Mouse (Mus musculus) thymus, adult 18-20 months (tissue): ENCODE data around the gene Pif1.

Experiments used
- DNase-seq, 2 experiments: peaks; one replicate each; pipeline ENCODE4 v3.0.0; 2022; ENCODE audit warnings: mixed read lengths in 2 of 2

Pif1 gene

DNA sequence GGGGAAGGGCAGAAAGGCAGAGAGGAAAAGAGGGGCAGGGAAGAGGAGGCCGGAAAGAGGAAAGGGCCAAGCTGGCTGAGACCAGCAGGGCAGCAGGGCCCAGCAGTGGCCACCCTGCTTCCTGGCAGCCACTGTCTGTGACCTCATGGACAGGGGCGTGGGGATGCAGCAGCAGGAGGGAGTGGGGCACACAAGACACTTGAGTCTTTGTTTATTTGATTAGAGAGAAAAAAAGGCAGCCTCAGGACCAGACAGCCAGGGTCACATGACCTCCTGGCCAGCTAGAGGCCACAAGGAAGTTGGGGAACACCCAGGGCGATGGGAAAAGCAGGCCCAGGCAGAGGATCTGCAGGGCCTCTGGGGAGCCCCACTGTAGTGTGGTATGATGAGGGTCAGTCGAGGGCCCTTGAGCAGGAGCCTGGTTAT lies 24.9 kb upstream of the Pif1 start:
- no peak for DNase-seq

DNA sequence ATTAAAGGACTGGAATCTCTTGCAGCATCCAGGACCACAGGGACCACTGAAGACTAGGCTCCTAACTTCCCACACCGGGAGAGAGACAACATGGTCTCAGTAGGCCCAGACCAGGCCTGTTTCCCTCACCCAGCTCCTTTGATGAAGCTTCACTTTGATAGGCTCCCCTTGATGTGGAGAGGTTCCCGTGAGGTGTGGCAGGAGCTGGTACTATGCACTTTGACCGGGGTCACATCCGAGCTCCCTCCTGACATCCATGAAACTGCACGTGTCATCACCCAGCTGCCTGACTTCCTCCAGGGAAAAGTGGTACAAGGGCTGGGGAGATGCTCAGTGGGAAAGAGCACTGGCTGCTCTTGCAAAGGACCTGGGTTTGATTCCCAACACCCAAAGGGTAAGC lies 23.9 kb upstream of the Pif1 start:
- DNase-seq, result no peak

GRCm38 (mm10) chr9:65564698-65565097 lies 22.3 kb upstream of the Pif1 start:
- no peak for DNase-seq

DNA sequence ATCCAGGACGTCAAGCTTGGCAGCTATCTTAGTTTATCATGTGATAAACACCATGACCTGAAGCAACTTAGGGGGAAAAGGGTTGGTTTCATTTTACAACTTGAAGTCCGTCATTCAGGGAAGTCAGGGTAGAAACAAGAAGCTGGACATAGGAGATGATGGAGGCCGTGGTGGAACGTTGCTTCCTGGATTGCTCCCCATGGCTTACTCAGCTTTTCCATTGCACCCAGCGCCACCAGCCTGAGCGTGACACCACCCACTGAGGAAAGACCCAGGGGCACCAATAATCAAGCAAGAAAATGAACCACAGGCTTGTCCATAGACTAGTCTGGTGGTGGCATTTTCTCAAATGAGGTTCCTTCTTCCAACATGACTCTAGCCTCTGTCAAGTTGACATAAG lies 18.2 kb upstream of the Pif1 start:
- DNase-seq, result no peak

GRCm38 (mm10) chr9:65569491-65569971 lies 17.4 kb upstream of the Pif1 start:
- DNase-seq, result no peak

DNA sequence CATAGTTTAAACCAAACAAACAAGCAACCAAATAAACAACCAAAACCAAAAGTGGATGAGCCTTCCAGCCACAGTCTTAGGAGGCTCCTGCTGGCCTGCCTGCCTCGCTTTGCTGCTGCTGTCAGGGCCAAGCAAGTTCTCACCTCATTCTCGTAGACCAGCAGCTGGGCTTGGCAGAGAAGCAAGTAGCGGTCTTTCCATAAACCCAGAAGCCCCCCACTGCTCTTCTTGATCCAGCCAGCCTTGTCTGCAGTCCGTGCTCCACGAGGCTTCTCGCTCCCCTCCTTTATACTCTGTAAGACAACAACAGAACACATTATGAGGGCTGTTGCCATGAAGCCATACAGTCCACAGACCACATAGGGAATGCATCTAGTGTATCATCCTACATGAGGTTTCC lies 14.1 kb upstream of the Pif1 start:
- no peak for DNase-seq

- DNase-seq, result no peak
These were observed 12.2 kb upstream of the Pif1 start for GRCm38 (mm10) chr9:65574513-65575392.

DNA sequence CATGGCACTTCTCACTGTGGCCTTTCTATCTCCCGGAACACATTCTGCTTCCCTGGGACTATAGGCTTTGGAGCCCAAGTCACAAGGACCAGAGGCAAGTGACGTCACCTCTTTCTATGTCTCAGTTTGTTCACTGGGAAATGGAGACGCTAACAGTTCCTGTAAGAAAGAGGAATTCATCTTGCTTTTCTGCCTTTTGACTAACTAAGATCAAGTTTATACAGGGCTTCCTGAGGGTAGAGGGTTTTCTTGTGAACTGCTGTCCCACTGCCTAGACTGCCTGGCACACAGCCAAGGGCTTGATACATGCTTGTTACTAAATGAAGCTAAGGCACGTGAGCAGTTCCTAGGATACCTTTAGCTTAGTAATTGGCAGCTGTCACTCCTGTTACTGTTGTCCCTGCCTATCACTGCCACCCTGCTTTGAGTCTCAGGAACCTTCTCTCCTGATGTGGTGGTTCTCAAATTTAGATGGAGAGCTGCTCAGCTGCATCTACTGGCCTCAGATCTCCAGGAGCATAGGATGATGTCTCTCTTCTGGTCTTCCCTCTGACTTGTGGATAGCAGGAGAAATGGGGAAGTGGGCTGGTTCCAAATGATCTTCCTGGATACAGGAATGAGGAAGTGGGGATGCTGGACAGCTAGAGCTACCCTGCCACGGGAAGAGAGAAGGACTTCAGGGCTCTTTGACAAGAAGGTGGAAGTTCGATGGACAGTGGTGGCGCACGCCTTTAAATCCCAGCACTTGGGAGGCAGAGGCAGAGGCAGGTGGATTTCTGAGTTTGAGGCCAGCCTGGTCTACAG lies 11.4 kb upstream of the Pif1 start:
- no peak for DNase-seq

DNA sequence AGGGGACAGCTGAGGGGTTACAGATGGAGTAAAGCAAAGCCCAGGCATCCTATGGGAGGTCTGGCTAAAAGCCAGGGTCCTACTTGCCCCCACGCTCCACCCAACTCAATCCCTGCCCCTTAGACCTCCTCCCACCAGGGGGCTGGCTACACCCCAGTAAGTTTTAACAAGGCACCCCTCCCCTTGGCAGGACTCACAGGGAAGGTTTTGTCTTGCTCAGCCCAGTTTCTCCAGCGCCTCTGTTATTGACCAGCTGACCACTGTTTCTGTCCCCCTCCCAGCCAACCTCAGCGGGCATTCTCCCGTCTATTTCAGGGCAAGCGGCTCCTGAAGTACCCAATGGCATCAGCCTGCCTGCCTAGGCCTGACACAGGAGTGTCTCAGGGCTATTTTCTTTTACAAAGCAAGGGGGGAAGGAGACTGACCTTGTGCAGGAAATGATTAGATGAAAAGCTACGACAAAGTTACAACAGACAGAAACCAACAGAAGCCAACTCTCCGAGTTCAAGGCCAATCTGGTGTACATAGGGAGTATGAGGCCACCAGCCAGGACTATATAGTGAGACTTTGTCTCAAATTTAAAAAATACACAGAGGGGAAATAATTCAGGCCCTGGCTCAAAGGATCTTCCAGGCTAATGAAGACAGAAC lies 10.0 kb upstream of the Pif1 start:
- DNase-seq, result no peak

- no peak for DNase-seq
These were observed 9.3 kb upstream of the Pif1 start for GRCm38 (mm10) chr9:65577511-65578196.

GRCm38 (mm10) chr9:65578801-65579249 lies 8.1 kb upstream of the Pif1 start:
- DNase-seq, result peak in 1 of 2 experiments; percentile 55

DNA sequence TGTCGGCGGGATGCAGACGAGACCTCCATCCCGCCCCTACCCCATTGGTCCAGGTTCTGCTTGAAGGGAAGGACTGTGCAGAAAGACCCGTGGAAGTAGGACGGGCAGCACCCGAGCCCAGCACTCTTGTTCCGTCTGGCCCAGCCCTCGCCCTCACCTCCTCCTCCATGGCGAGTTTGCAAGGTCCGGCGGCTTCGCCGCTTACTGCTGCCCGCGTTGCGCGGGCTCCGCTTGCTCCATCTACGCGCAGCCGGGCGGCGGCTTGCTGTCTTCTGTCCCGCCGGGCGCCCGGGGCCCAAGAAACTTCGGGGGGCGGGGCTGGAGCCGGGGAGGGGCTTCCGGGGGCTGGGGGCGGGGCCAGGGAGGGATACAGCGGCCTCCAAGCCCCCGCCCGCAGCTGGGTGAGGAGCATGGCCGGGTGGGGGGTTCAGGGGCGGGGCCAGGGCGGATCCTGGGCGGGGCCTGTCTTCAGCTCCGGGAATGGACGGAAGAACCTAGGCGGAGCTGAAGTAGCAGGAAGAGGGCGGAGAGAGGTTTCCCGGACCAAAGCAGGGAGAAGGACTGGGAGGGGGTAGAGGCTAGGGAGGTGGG lies 7.1 kb upstream of the Pif1 start, which contains the start of gene Plekho2:
Gene Plekho2 (minus strand): TSS at position 260 of the 591 bp plus-strand sequence.
- DNase-seq, result peak; percentile 90 to 94

GRCm38 (mm10) chr9:65580401-65581256 lies 6.3 kb upstream of the Pif1 start:
- peak; percentile 70 to 81 for DNase-seq

DNA sequence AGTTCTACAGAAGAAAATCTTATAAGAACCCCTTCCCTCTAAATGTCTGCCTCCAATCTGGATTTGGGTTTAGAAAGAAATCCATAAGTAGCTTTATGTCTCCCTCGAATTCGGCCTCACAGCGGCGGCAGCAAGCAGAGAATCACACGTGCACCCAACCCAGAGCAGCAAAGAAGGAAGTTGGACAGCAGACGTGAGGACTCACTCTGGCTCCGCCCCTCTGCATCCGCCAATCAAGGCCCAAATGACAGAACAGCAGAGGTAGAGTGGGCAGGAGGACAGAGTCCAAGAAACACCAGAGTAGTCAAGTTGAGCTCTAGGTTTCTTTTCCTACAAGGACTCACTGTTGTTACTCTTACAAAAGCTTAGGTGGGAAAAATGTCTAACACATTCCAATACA lies 3.9 kb upstream of the Pif1 start:
- peak; percentile 33 to 59 for DNase-seq

GRCm38 (mm10) chr9:65587270-65587572 lies 261 bp downstream of the Pif1 start:
- no peak for DNase-seq

DNA sequence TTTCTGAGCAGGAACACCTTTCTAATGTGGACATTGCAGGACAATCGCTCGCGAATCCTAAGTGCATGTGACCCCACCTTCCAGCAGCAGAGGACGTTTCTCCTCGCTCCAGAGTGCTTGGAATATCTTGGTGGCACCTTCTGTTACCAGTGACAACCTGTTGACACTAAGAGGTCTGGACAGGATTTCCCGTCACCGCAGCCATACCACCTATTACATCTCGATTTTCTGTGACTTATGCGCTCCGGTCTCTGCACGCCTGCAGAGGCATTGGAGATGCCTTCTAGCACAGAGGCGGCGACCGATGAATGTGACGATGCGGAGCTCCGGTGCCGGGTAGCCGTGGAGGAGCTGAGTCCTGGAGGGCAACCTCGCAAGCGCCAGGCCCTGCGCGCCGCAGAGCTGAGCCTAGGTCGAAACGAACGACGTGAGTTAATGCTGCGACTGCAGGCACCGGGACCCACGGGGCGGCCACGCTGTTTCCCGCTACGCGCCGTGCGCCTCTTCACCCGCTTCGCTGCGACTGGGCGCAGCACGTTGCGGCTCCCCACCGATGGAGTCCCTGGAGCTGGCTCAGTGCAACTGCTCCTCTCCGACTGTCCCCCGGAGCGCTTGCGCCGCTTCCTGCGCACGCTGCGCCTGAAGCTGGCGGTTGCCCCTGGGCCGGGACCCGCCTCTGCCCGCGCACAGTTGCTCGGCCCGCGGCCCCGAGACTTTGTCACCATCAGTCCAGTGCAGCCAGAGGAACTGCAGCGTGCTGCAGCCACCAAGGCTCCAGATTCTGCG lies 806 bp downstream of the Pif1 start:
- DNase-seq, result no peak

DNA sequence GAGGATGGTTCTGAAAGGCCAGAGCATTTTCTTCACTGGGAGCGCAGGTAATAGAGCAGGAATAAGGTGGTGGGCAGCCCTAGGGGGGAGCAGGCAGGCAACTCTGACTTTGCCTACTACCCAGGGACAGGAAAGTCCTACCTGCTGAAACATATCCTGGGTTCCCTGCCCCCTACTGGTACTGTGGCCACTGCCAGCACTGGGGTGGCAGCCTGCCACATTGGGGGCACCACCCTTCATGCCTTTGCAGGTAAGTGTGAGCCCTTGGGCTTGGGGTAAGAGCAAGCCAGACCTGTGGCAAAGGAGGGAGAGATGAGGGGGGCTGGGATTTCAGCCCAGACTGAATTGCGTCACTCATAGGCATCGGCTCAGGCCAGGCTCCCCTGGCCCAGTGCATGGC lies 2.1 kb downstream of the Pif1 start:
- DNase-seq, result no peak

DNA sequence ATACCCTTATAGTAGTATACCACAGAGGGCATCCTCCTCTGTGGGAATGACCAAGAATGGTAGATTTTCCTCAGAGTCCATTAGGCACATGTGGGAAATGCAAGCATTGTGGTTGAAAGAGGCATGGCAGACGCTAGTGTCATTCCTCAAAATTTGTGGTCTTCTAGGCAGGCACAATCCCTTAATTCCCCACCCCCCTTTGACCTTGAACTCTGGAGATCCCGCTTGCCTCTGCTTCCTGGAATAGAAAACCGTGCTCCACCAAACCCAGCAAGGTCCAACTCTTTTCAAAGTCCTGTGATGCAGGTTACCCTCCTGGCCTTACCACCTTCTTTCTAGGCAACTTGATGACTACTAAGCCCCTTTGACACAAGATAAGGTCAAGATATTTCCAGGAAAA lies 5.8 kb downstream of the Pif1 start:
- DNase-seq, result no peak

GRCm38 (mm10) chr9:65593596-65593995 lies 6.6 kb downstream of the Pif1 start:
- DNase-seq, result no peak

DNA sequence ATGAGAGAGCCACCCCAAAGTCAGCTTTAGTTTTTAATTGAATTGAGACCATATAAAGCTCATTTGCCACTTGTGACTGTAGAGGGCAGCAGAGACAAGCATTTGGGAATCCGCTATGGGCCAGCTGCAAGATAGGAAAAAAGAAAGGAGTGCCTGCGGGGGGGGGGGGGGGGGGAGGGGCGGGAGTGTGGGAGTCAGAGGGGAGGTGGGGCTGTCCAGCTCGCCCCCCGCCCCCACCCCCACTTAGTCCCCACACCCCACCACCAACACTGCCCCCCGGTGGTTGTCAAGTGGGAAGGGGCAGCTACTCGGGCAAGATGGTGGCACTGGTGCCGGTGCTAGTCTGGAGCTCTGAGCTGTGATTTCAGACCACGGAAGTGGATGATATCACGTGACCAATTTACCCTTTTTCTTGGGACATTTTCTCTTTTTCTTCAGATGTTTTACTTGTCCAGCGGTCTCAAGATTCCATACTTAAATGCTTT lies 11.8 kb downstream of the Pif1 start:
- no peak for DNase-seq
